ENCODE assay signal across 12 mouse cellular contexts in the genomic region with DNA sequence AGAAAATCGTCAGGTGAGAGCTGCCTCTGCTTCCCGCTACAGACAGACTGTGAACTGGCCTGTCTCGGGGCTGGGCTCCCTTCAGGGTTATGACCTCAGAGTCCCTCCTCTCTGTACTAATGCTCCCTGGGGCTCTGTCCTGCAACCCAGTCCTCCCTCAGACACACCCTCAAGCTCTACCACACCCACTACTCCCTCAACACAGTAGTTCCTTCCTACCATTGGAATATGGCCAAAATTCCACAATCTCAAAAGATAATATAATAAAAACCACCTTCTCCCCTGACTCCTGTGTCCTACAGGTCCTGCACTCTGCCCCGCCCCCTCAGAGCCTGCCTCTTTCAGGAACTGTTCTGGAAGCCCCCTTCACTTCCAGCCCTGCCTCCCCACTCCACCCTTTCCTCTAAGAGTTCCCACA. TPM values are rescaled to one million over a fixed set of nuclear protein-coding genes. Genes with fewer than 3 reads are reported as not detected.
A peak's percentile ranks its signal among the peaks of the same experiment; 100 is the strongest.
DNase-seq lines count a peak whose midpoint lies in the region; ATAC-seq and TF ChIP-seq lines count a peak whose summit lies in the region.
"Had no signal": no experiment of that assay in that cellular context is flagged by ENCODE, and none has a peak within 500 bp of the region (broad histone marks: within the 10 kb centered on the region; RNA-seq: fewer than 3 reads in every experiment).

No protein-coding gene starts in this region.

- H3K9me3 ChIP-seq in kidney, postnatal 0 days (replicated peaks; ENCODE audit: low read length): no peaks in the 10 kb centered on the region
- H3K9me3 ChIP-seq in embryonic facial prominence, embryonic 15.5 days (replicated peaks): no peaks in the 10 kb centered on the region
- H3K9me3 ChIP-seq: heart, embryonic 13.5 days had no signal

- WGBS in kidney, postnatal 0 days: 37% methylated on average over 4 of the region's 4 CpGs
- 35% methylated on average over 4 of the region's 4 CpGs for WGBS in embryonic facial prominence, embryonic 15.5 days

- H3K4me1 ChIP-seq in kidney, postnatal 0 days (replicated peaks; ENCODE audit: insufficient read depth, low read length): peaks cover 8% of the 10 kb centered on the region; the same call in 1 of the 2 replicates
- peaks cover 12% of the 10 kb centered on the region; the same call in 1 of the 2 replicates for H3K4me1 ChIP-seq in embryonic facial prominence, embryonic 15.5 days

- DNase-seq in kidney, postnatal 0 days (ENCODE audit: low spot score): peak; percentile 44
- DNase-seq in kidney, adult 9 months: no peak
- peak; percentile 60 for DNase-seq in heart, postnatal 4 days
- DNase-seq in cerebellum, postnatal 10 days: no peak
- no peak for DNase-seq in layer of hippocampus, adult 9-10 months (ENCODE audit: low spot score)
- DNase-seq in adrenal gland, postnatal 36 days: no peak
- DNase-seq: left cerebral cortex, postnatal 4 days; midbrain, embryonic 14.5 days; thymus, postnatal 14 days had no signal

- H3K27ac ChIP-seq in kidney, postnatal 0 days: no peak overlapping the region
- no peak overlapping the region for H3K27ac ChIP-seq in embryonic facial prominence, embryonic 15.5 days (replicated peaks)
- H3K27ac ChIP-seq: heart, embryonic 13.5 days had no signal

- no peak overlapping the region for H3K4me3 ChIP-seq in kidney, postnatal 0 days (replicated peaks; ENCODE audit: low read depth, low read length)
- H3K4me3 ChIP-seq in embryonic facial prominence, embryonic 15.5 days (replicated peaks): no peak overlapping the region
- H3K4me3 ChIP-seq: heart, embryonic 13.5 days had no signal

- H3K9ac ChIP-seq in kidney, postnatal 0 days (ENCODE audit: low read depth, low read length): no peak overlapping the region
- H3K9ac ChIP-seq in embryonic facial prominence, embryonic 15.5 days: no peak overlapping the region
- H3K9ac ChIP-seq: heart, embryonic 13.5 days had no signal

- 0 out of 2 replicates have a peak, but pooled peaks have one; percentile 33 for ATAC-seq in kidney, postnatal 0 days (replicated peaks; ENCODE audit: low FRiP score, low read depth)
- 0 out of 2 replicates have a peak, but pooled peaks have one; percentile 29 for ATAC-seq in embryonic facial prominence, embryonic 15.5 days (ENCODE audit: insufficient number of reproducible peaks, low FRiP score, low TSS enrichment, low read depth)
- ATAC-seq in megakaryocyte-erythroid progenitor cell, adult 5-6 weeks (replicated peaks; ENCODE audit: low FRiP score, low TSS enrichment, poor library complexity, severe bottlenecking): peak; percentile 67; the same call in 1 of the 2 replicates

- H3K36me3 ChIP-seq in kidney, postnatal 0 days (ENCODE audit: insufficient read depth, low read length): no peaks in the 10 kb centered on the region
- no peaks in the 10 kb centered on the region for H3K36me3 ChIP-seq in embryonic facial prominence, embryonic 15.5 days
- H3K36me3 ChIP-seq: heart, embryonic 13.5 days had no signal

- TF ChIP-seq CTCF in kidney, postnatal 0 days (IDR thresholded peaks at IDR 0.05; ENCODE audit: low read depth): no peak

- H3K4me2 ChIP-seq in kidney, postnatal 0 days (ENCODE audit: low read length): no peak overlapping the region
- H3K4me2 ChIP-seq in embryonic facial prominence, embryonic 15.5 days (replicated peaks): no peak overlapping the region
- H3K4me2 ChIP-seq: heart, embryonic 13.5 days had no signal

- no peaks in the 10 kb centered on the region for H3K27me3 ChIP-seq in kidney, postnatal 0 days (ENCODE audit: insufficient read depth, low read length)
- H3K27me3 ChIP-seq in embryonic facial prominence, embryonic 15.5 days: no peaks in the 10 kb centered on the region
- H3K27me3 ChIP-seq: heart, embryonic 13.5 days had no signal

RNA-seq across cellular contexts. Expression of a gene that starts 45.0 kb away (rescaled TPM):
- 0.32 and 0.52 TPM in 2 replicates for polyA plus RNA-seq in kidney, postnatal 0 days (2015; fragmentation: Nextera tagmentation; extraction: Ambion mirVana)
- polyA plus RNA-seq in embryonic facial prominence, embryonic 15.5 days (2015; fragmentation: Nextera tagmentation; extraction: Ambion mirVana): 4.9 and 8.3 TPM in 2 replicates
- under 1 TPM; 0.20 to 0.50 TPM for total RNA-seq in heart, postnatal 4 days (2021)
- not detected in 2 replicates for total RNA-seq in megakaryocyte-erythroid progenitor cell, adult 5-6 weeks (2014; fragmentation: Nextera tagmentation)
- not detected in 2 replicates for total RNA-seq in megakaryocyte-erythroid progenitor cell, adult 5-6 weeks (2017)
- under 1 TPM; 0.10 to 0.30 TPM for total RNA-seq in adrenal gland, postnatal 36 days (2021)

RNA-seq across cellular contexts. Expression of a gene that starts 56.1 kb away (rescaled TPM):
- 7.7 and 7.8 TPM in 2 replicates for polyA plus RNA-seq in kidney, postnatal 0 days (2015; fragmentation: Nextera tagmentation; extraction: Ambion mirVana)
- polyA plus RNA-seq in embryonic facial prominence, embryonic 15.5 days (2015; fragmentation: Nextera tagmentation; extraction: Ambion mirVana): 29.0 and 31.5 TPM in 2 replicates
- 100 to 1,000 TPM in 1 of 2 experiments, 10 to 100 TPM in 1; 98.5 to 117 TPM for total RNA-seq in heart, postnatal 4 days (2021)
- 1.3 and 3.0 TPM in 2 replicates for total RNA-seq in megakaryocyte-erythroid progenitor cell, adult 5-6 weeks (2014; fragmentation: Nextera tagmentation)
- 0.50 and 0.52 TPM in 2 replicates for total RNA-seq in megakaryocyte-erythroid progenitor cell, adult 5-6 weeks (2017)
- total RNA-seq in adrenal gland, postnatal 36 days (2021): 1 to 10 TPM in 1 of 2 experiments, under 1 TPM in 1; 0.66 to 1.1 TPM

Comparison
In these comparisons a context has a peak if more than half of its experiments do, and no peak if none do; other contexts are left out.
1. DNase-seq: peak in kidney, postnatal 0 days (single experiment) and heart, postnatal 4 days (single experiment); none in kidney, adult 9 months (single experiment), cerebellum, postnatal 10 days (0 of 2), layer of hippocampus, adult 9-10 months (single experiment) and adrenal gland, postnatal 36 days (0 of 2).
2. RNA of a gene that starts 56.1 kb away (total RNA-seq): 98.5 to 117 TPM in heart, postnatal 4 days; 0.50 to 3.0 TPM in megakaryocyte-erythroid progenitor cell, adult 5-6 weeks and 0.66 to 1.1 TPM in adrenal gland, postnatal 36 days; every median in the first group is over 10 times any median in the second.
3. Peak in every context shown above with its lines, with median percentiles within 50 percentile points of each other: ATAC-seq.